Comparison of ENCODE assay signal across 30 mouse cellular contexts in the genomic region with DNA sequence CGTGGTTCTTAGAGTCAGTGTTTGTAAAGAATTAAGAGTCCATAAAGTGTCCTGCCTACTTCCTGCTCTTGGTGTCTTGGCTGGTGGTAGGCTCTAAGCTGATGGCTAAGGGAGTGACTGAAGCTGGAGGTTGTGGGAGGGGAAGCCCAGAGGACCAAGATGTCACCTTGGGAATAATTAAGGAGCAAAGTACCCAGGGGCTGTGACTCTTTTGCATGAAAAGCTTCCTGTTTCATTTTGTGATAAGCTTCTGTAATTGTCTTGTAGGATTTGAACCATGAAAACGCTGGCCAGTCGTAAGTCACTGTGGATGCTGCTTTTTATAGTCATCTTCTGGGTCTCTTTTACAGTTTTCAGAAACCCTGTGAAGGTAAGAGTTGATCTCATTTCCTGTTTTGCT. TPM values are rescaled to one million over a fixed set of nuclear protein-coding genes. Genes with fewer than 3 reads are reported as not detected.
A peak's percentile ranks its signal among the peaks of the same experiment; 100 is the strongest.
DNase-seq lines count a peak whose midpoint lies in the region; ATAC-seq and TF ChIP-seq lines count a peak whose summit lies in the region.
"Had no signal": no experiment of that assay in that cellular context is flagged by ENCODE, and none has a peak within 500 bp of the region (broad histone marks: within the 10 kb centered on the region; RNA-seq: fewer than 3 reads in every experiment).

No protein-coding gene starts in this region.

- peaks cover 2% of the 10 kb centered on the region for H3K36me3 ChIP-seq in spleen, adult 2 months (ENCODE audit: control insufficient read depth, insufficient read depth, low read length)
- H3K36me3 ChIP-seq: embryonic facial prominence, embryonic 13.5 days; forebrain, embryonic 10.5 days; heart, embryonic 10.5 days; heart, embryonic 15.5 days; hindbrain, embryonic 13.5 days; kidney, embryonic 15.5 days; limb, embryonic 10.5 days; limb, embryonic 15.5 days; lung, embryonic 15.5 days had no signal

- H3K27ac ChIP-seq in spleen, adult 2 months (ENCODE audit: insufficient read depth, low read length): peak overlapping the region; percentile 60; the same call in 1 of the 2 replicates
- H3K27ac ChIP-seq: embryonic facial prominence, embryonic 13.5 days; forebrain, embryonic 10.5 days; heart, embryonic 10.5 days; heart, embryonic 15.5 days; hindbrain, embryonic 13.5 days; kidney, embryonic 15.5 days; limb, embryonic 10.5 days; limb, embryonic 15.5 days; liver, embryonic 15.5 days; lung, embryonic 15.5 days had no signal

- ATAC-seq in monocyte, adult 5-6 weeks (replicated peaks; ENCODE audit: insufficient number of reproducible peaks, low FRiP score, low TSS enrichment, poor library complexity, severe bottlenecking): peak; percentile 89
- ATAC-seq: forebrain, embryonic 16.5 days; inflammation-experienced regulatory T-cells, adult 6 months; midbrain, embryonic 16.5 days had no signal

- H3K4me3 ChIP-seq in spleen, adult 2 months (ENCODE audit: extremely low read depth, insufficient read depth, insufficient read length): no peak overlapping the region
- H3K4me3 ChIP-seq: embryonic facial prominence, embryonic 13.5 days; forebrain, embryonic 10.5 days; heart, embryonic 10.5 days; heart, embryonic 15.5 days; hindbrain, embryonic 13.5 days; kidney, embryonic 15.5 days; limb, embryonic 10.5 days; limb, embryonic 15.5 days; liver, embryonic 15.5 days; lung, embryonic 15.5 days; myocyte had no signal

- TF ChIP-seq CTCF in spleen, adult 2 months (IDR thresholded peaks at IDR 0.05; ENCODE audit: extremely low read depth, insufficient read depth, insufficient read length, insufficient replicate concordance): no peak

- no peaks in the 10 kb centered on the region for H3K27me3 ChIP-seq in spleen, adult 2 months (ENCODE audit: control insufficient read depth, insufficient read depth, low read length)
- H3K27me3 ChIP-seq: embryonic facial prominence, embryonic 13.5 days; heart, embryonic 15.5 days; hindbrain, embryonic 13.5 days; kidney, embryonic 15.5 days; limb, embryonic 15.5 days; liver, embryonic 15.5 days; lung, embryonic 15.5 days had no signal

- peaks cover 2% of the 10 kb centered on the region; the same call in 1 of the 2 replicates for H3K4me1 ChIP-seq in spleen, adult 2 months (ENCODE audit: control insufficient read depth, insufficient read depth, insufficient read length)
- H3K4me1 ChIP-seq: embryonic facial prominence, embryonic 13.5 days; forebrain, embryonic 10.5 days; heart, embryonic 10.5 days; heart, embryonic 15.5 days; hindbrain, embryonic 13.5 days; kidney, embryonic 15.5 days; limb, embryonic 15.5 days; lung, embryonic 15.5 days had no signal

- 14% methylated on average over 3 of the region's 3 CpGs for WGBS in spleen, adult 2 months

- no peak for DNase-seq in spleen, adult 2 months (ENCODE audit: low read depth in 1 of 2, low spot score in 2 of 2)
- no peak for DNase-seq in spleen, adult 12 weeks (ENCODE audit: low spot score)
- DNase-seq in T-cell, adult 2 months (ENCODE audit: low spot score): peak; percentile 52
- DNase-seq in thymus, adult 18-20 months: no peak
- no peak for DNase-seq in layer of hippocampus, postnatal 10 days (ENCODE audit: low spot score in 2 of 2)
- DNase-seq in c-Kit-positive CD71-positive TER-119-positive erythroid progenitor cells, embryonic 14.5 days (ENCODE audit: low spot score): no peak
- DNase-seq: adrenal gland, postnatal 10 days; cerebellum, adult 11-12 months; cerebellum, adult 9-11 months; embryo, embryonic 11 days; heart, postnatal 36 days; kidney, adult 11 months; kidney, postnatal 4 days; layer of hippocampus, postnatal 36 days; thymus, postnatal 25 days had no signal

- no peak for TF ChIP-seq POLR2A in spleen, adult 2 months (IDR thresholded peaks at IDR 0.05; ENCODE audit: low read depth, low read length)

RNA-seq across cellular contexts. Expression of gene Nxpe2, which starts 36.7 kb away (rescaled TPM):
- 16.1 and 17.9 TPM in 2 replicates for polyA plus RNA-seq in spleen, adult 2 months (2012; rRNA removed)
- 1.3 to 9.4 TPM (median 6.1 TPM) in 3 replicates for total RNA-seq in monocyte, adult 5-6 weeks (2017)
- total RNA-seq in layer of hippocampus, postnatal 10 days (2021): under 1 TPM; 0.60 to 0.96 TPM
- polyA plus RNA-seq: myocyte had no signal
